Mouse (Mus musculus) brain, embryonic 18.5 days (tissue): Measurements from ENCODE around the gene Best2.
A peak's percentile ranks its signal among the peaks of the same experiment; 100 is the strongest.

ENCODE experiments used
- DNase-seq: peaks from one replicate; pipeline ENCODE4 v3.0.0-alpha.2; 2012; ENCODE audit warnings: low read depth, low spot score

The Best2 gene

GRCm38 (mm10) chr8:84967532-84968304 is 46.6 kb downstream of the Best2 start:
- no peak for DNase-seq

DNA sequence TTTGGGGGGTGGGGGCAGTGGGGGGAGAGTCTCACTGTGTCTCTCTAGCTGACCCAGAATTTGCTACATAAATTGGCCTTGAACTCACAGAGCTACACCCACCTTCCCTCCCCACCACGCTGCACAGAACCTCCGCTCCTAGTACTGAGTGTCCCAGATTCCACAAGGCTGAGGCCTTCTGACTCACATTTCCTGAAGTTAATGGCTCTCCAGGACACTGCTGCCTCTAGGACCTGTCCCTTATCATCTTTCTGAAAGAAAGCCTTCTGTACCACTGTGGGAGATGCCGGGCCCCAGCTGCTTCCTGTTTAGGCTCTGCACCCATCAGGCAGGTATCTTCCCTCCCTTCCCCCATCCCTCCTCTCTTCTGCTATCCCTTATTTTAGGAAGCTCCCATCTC is 47.7 kb downstream of the Best2 start:
- no peak for DNase-seq

DNA sequence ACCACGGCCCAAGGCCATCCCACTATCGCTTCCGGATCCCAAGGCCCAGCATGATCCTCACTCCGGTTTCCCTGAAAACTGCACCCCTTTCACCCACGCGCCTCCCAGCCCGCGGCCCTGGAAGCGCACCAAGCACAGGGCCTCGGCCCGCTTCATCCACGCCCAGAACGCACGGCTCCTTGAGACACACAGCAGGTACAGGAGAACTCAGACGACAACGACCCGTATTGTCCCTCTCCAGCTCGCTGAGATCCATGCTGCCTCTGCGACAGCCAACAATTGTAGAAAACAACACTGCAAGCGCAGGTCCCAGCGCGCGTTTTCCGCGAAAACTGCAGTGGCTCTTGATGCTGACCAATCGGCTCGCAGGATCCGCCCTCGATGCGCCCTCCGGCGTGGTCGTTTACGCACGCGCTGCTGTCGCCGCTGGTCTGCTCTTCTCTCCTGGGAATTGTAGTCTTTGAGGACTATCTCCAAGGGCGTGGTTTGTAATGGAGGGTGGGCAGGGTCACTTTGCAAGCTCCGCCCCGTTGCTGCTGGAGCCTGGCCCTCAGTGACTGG is 48.5 kb downstream of the Best2 start:
- peak; percentile 93 for DNase-seq

- DNase-seq = no peak
Measured at GRCm38 (mm10) chr8:84963952-84964351, 50.4 kb downstream of the Best2 start.

DNA sequence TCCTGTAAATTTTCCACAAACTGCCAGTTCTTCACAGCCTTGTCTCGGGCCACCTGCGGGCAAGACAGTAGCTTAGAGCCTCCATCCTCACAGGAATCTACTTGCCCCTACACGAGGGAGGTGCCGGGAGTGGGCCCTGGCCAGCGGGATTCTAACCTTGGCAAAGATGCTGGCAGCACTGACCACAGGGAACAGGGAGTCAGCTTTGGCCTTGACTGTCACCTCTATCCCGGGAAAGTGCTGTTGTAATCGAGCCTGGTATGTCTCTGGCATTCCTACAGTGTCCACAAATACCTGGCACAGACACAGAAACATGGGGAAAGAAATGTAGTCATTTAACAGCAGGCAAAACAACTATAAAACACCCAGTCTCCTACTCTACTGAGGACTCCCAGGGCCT is 54.5 kb downstream of the Best2 start:
- DNase-seq = no peak
